Comparison of ENCODE assay signal across 10 mouse cellular contexts in the genomic region with DNA sequence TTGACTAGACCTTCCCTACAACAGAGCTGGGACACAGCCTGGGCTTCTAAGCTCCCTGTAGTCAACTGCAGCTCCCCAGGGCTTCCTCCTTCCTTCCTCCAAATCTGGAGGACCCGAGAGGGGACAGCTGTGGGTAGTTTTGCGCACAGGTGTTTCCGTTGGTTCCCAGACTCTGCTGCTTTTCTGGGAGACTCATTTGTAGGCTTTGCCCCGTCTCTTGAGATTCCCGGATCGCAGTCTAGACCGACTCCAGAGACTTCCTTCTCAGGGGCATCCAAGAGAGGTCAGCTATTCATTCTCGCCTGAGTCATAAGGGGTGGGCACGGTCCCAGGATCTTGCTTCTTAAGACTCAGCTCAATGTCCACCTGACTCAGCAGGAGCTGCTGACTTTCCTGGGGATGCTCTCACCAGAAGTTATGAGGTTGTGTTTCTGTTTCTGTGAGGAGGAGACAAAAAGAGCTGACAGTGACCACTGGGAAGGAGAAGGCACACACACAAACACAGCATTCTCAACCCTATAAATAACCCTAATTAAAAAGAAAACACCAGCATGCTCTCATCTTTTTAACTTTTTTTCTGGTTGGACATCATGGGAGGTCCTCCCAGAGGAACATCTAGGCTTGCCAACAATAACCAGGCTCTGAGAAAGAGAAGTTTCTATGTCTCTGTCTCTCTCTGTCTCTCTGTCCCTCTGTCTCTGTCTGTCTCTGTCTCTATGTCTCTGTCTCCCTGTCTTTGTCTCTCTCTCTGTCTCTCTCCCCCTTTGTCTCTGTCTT.
A peak's percentile ranks its signal among the peaks of the same experiment; 100 is the strongest.
DNase-seq lines count a peak whose midpoint lies in the region; ATAC-seq and TF ChIP-seq lines count a peak whose summit lies in the region.
"Had no signal": no experiment of that assay in that cellular context is flagged by ENCODE, and none has a peak within 500 bp of the region (broad histone marks: within the 10 kb centered on the region; RNA-seq: fewer than 3 reads in every experiment).

No protein-coding gene starts in this region.

- DNase-seq in testis, postnatal 14 days (ENCODE audit: low spot score) = no peak
- peak; percentile 50 for DNase-seq in gastrocnemius, postnatal 25 days
- peak; percentile 34 to 58 for DNase-seq in thymus, postnatal 36 days
- no peak for DNase-seq in cerebellum, adult 8-10 months
- DNase-seq in MN1 (ENCODE audit: low spot score) = no peak
- DNase-seq in right cerebral cortex, adult 2 months (ENCODE audit: low spot score in 2 of 2) = no peak
- DNase-seq: right cerebral cortex, postnatal 4 days had no signal

- H3K27ac ChIP-seq in testis, adult 2 months (ENCODE audit: control insufficient read depth, insufficient read depth, low read depth, low read length) = peak overlapping the region; percentile 6; the same call in 1 of the 2 replicates
- H3K27ac ChIP-seq in kidney, embryonic 16.5 days (ENCODE audit: low read length) = peak overlapping the region; percentile 76
- H3K27ac ChIP-seq: embryonic facial prominence, embryonic 15.5 days had no signal

- H3K27me3 ChIP-seq in testis, adult 2 months (ENCODE audit: control insufficient read depth, insufficient read depth, low read length) = no peaks in the 10 kb centered on the region
- no peaks in the 10 kb centered on the region for H3K27me3 ChIP-seq in kidney, embryonic 16.5 days (ENCODE audit: insufficient read depth, low read length)
- H3K27me3 ChIP-seq: embryonic facial prominence, embryonic 15.5 days had no signal

- WGBS in kidney, embryonic 16.5 days = 45% methylated on average over 9 of the region's 9 CpGs

- no peak overlapping the region for H3K4me3 ChIP-seq in testis, adult 2 months (ENCODE audit: control insufficient read depth, low read depth, low read length)
- no peak overlapping the region for H3K4me3 ChIP-seq in kidney, embryonic 16.5 days (ENCODE audit: low read length)
- H3K4me3 ChIP-seq: embryonic facial prominence, embryonic 15.5 days had no signal

- TF ChIP-seq POLR2A in testis, adult 2 months (IDR thresholded peaks at IDR 0.05; ENCODE audit: control insufficient read depth, low read depth, low read length) = no peak

- no peaks in the 10 kb centered on the region for H3K4me1 ChIP-seq in testis, adult 2 months (ENCODE audit: control insufficient read depth, insufficient read depth, low read length)
- peaks cover 22% of the 10 kb centered on the region for H3K4me1 ChIP-seq in kidney, embryonic 16.5 days (ENCODE audit: insufficient read depth, low read length)
- H3K4me1 ChIP-seq: embryonic facial prominence, embryonic 15.5 days had no signal

- H3K9me3 ChIP-seq in kidney, embryonic 16.5 days (ENCODE audit: low read length) = no peaks in the 10 kb centered on the region
- H3K9me3 ChIP-seq: embryonic facial prominence, embryonic 15.5 days had no signal

- H3K9ac ChIP-seq in kidney, embryonic 16.5 days (replicated peaks; ENCODE audit: low read length) = no peak overlapping the region; the same call in 1 of the 2 replicates
- H3K9ac ChIP-seq: embryonic facial prominence, embryonic 15.5 days had no signal

- peak; percentile 70 for ATAC-seq in kidney, embryonic 16.5 days (ENCODE audit: low FRiP score, low TSS enrichment)

- H3K36me3 ChIP-seq in testis, adult 2 months (ENCODE audit: control insufficient read depth, insufficient read depth, low read length) = no peaks in the 10 kb centered on the region
- no peaks in the 10 kb centered on the region for H3K36me3 ChIP-seq in kidney, embryonic 16.5 days (ENCODE audit: insufficient read depth, low read length)
- H3K36me3 ChIP-seq: embryonic facial prominence, embryonic 15.5 days had no signal

- H3K4me2 ChIP-seq in kidney, embryonic 16.5 days (replicated peaks; ENCODE audit: low read depth, low read length) = 0 out of 2 replicates have a peak overlapping the region, but pooled peaks have one; percentile 8
- H3K4me2 ChIP-seq: embryonic facial prominence, embryonic 15.5 days had no signal

- no peak for TF ChIP-seq CTCF in testis, adult 2 months (IDR thresholded peaks at IDR 0.05; ENCODE audit: control insufficient read depth, insufficient read depth, insufficient replicate concordance, low read depth, low read length)

Comparison
In these comparisons a context has a peak if more than half of its experiments do, and no peak if none do; other contexts are left out.
1. DNase-seq: peak in gastrocnemius, postnatal 25 days (single experiment) and thymus, postnatal 36 days (2 of 2); none in testis, postnatal 14 days (single experiment), cerebellum, adult 8-10 months (single experiment), MN1 (single experiment) and right cerebral cortex, adult 2 months (0 of 2).